Mouse (Mus musculus): ENCODE measurements around the gene Prkcz.
"Not testable (repeated sequence)": the region's sequence is repeated elsewhere in the genome, so short reads cannot be mapped to it uniquely, and the experiment has no call there.

Gene Prkcz

DNA sequence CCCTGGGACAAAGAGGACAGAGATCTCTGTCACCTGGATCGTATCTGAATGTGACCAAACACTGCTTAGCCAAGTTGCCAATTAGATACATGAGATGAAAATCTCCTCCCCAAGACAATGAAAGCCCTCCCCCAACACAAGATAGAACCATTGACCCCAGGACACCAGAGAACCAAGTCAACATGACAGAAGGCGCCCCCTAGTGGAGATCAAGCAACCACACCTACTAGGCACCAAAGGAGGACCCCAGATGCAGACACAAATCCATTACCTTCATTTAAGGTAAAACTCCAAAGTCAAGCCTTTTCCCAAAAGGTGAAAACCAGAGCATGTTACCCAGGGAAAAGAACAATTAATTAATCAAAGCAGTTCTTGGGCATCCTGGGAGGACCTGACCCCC lies 3.6 kb downstream of the Prkcz start:
- no peak for DNase-seq

DNA sequence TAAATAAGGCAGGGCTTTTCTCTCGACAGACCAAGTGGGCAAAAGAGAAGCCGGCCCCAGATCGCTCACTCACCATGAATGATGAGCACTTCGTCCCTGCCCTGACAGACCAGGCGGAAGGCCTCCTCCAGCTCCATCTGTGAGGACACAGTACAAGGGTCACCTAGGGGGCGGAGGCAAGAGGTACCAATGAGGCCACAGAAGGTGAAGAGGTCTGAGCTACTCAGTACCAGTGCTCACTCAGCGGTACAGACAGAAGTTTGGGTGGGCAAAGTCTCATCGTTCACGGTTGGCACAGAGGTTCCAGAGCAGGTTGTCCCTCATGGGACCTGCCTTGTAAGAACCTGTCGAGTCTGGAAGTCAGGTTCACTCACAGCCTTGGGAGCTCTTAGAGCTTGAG lies 4.8 kb downstream of the Prkcz start:
- DNase-seq = peak; percentile 83

GRCm38 (mm10) chr4:155354546-155354945 lies 6.6 kb downstream of the Prkcz start:
- DNase-seq = peak; percentile 21

GRCm38 (mm10) chr4:155354035-155354434 lies 7.1 kb downstream of the Prkcz start:
- DNase-seq = no peak

DNA sequence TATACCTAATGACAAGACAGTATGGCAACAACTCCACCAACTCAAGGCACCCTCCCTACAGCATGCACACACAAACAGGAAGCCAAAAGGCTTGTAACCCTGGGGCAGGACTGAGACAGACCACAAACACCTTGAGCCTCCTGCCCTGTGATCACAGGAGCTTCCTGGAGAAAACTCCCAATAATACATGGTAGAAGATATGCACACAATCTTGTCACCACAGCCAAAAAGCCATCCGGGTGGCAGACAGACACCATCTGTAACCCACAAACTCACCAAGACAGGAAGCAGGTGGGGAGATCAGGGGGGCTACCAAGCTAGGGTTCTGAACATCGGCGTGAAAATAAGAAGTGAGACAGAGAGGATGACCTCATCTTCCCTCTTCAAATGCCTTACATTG lies 8.6 kb downstream of the Prkcz start:
- no peak for DNase-seq

GRCm38 (mm10) chr4:155346350-155346749 lies 14.8 kb downstream of the Prkcz start:
- no peak for DNase-seq

- DNase-seq = peak; percentile 60
Measured at GRCm38 (mm10) chr4:155345608-155345953, 15.6 kb downstream of the Prkcz start.

- DNase-seq = no peak
Measured at GRCm38 (mm10) chr4:155344716-155345607, 16.2 kb downstream of the Prkcz start.

DNA sequence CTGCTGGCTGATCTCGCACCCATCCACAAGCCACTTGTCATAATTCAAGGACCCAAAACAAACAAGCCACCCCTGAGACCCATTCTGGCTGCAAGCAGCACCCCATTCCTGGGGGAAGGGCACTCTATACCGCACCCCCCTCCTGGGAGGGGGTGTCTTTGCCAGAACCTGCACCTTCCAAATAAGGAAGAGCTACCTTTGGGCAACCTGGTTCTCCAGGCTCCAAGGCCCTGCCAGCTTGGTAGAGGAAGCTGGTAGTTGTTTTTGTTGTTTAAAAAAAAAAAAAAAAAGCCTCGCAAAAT lies 16.9 kb downstream of the Prkcz start:
- no peak for DNase-seq

GRCm38 (mm10) chr4:155343415-155344298 lies 17.5 kb downstream of the Prkcz start:
- DNase-seq = no peak

GRCm38 (mm10) chr4:155336284-155337050 lies 24.7 kb downstream of the Prkcz start:
- no peak for DNase-seq

- no peak for DNase-seq
Measured at GRCm38 (mm10) chr4:155332253-155332652, 28.9 kb downstream of the Prkcz start.

DNA sequence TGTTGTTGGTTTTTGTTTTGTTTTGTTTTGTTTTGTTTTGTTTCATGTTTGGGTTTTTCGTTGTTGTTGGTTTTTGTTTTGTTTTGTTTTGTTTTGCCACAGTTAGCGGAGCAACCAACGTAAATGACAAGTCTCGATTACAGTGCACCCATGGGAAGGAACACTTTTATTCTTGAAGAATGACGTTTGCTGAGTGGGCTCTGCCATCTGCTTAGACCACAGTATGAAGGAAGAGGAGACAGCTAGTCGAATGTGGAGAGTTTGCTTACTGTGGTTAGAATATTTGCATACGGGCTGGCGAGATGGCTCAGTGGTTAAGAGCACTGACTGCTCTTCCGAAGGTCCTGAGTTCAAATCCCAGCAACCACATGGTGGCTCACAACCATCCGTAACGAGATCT lies 32.8 kb downstream of the Prkcz start:
- not testable (repeated sequence) for DNase-seq

DNA sequence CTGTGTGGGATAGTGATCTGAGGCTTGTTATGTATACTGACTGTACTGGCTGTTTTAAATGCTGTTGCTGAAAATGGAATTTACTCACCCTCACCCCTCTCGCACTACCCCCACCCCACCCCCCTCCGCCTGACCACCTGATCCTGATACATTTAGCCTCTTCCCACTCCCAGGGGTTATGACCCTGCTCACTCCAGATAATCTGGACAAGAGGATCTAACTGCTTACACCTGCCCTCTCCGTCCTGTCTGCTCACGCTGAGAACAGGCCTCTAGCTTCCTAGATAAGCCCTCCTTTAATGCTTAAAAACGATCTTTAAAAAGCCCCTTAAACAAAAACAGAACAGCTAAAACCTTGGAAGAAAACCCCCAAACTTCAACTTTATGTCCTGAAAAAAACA lies 35.4 kb downstream of the Prkcz start:
- DNase-seq = no peak

DNA sequence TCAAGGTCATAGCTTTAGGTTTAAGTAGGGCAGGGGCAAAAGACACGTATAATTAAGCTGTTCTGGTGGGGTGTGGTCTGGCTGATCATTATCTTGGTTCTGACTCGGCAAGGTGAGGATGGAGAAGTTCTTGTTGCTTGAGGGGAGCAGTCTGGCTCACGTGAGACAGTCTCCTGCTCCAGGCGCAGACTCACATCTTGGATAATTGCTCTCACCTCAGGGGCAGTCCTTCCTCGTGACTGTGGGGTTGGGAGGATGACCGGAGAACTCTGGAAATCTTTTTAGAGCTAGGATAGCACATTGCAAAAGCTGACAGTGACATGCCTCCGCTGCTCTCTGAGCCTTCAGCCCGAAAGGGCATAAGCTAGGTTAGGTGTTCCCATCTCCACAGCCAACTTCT lies 36.6 kb downstream of the Prkcz start:
- DNase-seq = peak; percentile 48

DNA sequence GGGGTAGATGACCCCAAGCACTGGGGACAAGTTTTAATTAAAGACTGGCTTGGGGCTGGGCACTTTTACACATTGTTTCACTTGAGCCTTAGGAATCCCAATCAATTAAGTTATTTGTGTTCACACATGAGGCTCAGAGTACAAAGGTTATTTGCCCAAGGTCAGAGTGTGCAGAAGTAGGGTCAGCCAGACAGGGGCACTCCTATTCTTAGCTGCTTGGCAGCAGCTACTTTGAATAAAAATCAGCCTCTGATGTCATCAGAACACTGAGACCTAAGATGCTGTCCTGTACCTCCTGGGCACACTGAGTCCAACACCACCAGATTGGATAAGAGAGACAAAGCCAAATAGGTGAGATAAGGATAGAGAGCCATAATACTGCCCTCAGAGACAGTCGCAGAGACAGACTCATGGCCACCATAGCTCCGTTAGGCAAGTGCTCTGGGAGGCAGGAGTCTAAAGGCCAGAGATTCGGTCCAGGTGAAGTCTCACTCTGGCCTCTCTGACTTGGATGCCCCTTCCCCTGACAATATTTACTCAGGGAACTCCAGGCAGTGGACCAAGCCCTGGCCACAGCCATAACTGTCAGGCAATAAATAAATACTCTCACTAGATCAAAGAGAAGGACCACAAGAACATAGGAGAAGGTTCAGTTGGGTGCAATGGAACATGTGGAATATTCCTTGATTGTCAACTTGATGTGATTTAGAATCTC lies 37.9 kb downstream of the Prkcz start:
- no peak for DNase-seq

DNA sequence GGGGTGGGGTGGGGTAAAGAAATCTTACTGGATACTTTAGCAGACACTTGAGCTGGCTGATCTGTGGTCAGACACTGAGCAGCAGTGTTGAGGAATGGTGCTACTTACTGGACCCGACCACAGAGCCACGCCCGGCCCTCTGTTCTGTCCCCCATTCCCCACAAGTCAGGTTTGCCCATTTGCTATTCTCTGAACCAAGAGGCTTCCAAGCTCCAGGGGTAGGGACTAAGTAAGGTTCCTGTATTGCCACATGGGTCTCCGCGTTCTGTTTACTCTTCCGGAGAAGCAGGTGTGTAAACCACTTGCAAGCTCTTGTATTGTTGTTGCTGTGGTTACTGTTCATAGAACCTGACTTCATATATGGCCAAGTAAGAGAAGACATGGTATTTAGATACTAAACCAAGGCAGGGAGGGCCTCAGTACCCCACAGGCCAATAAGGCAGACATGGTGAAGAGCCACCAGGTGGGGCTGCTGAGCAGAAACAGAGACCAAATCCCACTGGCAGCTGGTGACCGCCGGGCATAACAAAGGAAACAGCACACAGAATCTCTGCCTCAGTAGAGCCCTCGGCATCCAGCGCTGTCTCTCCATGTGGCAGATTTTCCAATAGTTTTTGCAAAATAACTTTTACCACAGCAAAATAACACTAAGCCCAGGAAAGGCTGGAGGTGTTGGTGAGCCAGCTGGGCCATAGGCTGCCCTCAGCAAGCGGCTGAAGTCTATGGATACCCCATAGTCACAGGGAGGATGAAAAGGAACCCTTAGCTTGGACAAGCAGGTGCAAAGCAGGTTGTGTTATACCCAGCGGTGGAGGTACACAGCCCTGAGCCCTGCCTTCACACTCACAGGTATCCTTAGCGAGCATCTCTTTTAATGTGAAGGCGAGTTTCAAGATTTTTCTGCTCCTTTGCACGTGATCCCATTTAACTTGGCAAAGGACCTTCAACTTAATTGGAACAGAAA lies 40.6 kb downstream of the Prkcz start:
- DNase-seq = peak; percentile 52

DNA sequence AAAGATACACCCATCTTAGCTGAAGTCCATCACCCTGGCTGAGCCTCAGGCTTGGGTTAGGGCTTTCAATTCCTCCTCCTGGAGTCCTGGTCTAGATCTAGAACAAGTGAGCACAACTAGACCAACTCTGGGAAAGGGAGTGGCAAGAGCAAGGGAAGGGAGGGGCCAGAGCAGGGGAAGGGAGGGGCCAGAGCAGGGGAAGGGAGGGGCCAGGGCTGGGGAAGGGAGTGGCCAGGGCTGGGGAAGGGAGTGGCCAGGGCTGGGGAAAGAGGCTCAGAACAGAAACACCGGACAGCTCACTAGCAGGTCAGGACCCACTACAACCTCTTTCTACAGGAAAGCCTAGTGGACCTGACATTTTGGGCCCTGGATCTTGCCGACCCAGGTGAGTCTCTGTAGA lies 42.9 kb downstream of the Prkcz start:
- DNase-seq = peak; percentile 17

DNA sequence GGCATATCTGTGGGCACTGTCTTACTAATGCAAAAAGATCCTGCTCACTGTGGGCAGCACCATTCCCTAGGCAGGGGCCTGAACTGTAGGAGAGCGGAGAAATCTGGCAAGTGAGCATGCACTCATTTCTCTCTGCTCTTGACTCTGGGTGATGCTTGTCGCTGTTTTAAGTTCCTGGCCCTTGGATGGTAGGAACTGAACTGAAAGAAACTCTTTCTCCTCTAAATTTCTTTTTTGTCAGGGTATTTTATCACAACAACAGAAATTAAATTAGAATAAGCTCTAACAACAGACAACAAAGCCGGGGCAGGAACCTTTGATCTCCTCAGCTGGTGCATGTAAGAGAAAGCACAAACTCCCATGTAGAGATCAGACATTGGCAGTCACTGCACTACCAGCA lies 46.1 kb downstream of the Prkcz start:
- no peak for DNase-seq

DNA sequence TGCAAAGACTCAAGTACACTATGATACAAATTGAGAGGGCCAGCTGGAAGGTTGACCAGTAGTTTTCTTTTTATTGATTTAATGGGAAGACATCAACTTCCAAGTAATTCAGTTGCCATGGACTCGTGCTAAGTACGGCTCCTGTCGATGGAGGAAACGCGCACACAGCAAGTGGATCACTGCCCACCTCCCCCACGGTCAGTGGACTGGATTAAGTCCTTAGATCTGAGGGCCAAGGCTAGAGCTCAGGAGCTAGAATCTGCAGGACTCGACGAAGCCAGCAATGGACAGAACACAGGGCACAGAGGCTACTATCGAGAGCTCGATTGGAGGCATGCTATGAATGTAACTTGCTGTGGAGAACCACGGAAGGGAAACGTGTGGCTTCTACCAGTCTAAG lies 52.5 kb downstream of the Prkcz start:
- no peak for DNase-seq

DNA sequence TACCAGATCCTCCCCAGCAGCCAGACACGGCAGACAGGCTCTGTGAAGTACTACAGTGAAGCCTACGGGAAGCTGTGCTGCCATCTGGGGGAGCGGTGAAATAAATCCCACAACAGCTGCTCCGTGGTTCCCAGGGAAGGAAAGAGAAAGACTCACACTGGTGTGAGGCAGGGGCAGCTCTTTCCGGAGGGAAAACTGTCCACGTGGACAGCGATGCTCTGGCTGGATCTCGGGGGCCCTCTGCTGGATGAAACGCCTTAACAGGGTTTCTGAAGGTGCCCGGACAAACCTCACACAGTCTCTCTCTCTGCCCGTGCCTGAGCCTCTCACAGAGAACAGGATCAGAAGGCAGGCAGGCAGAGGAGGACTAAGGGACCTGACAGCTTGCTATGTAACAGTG lies 53.1 kb downstream of the Prkcz start:
- peak; percentile 87 for DNase-seq

DNA sequence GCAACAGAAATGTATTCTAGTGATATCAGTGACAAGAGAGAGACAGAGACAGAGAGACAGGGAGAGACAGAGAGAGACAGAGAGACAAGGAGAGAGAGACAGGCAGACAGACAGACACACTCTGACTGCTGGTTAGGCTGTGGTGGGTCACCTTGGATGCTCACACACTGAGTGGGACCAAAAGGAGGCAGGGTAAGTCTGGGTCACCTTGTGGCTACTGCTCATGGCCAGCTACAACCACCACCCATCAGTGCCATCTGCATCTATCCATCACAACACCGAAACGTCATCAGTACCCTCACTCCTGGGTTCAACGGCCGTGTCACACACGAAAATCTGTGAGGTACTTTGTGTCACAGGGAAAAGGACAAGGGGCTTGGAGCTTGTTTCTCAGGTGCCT lies 53.6 kb downstream of the Prkcz start:
- no peak for DNase-seq
